Mouse (Mus musculus): ENCODE data around the gene Lsm3.
A peak's percentile ranks its signal among the peaks of the same experiment; 100 is the strongest.
"Not testable (repeated sequence)": the region's sequence is repeated elsewhere in the genome, so short reads cannot be mapped to it uniquely, and the experiment has no call there.

The Lsm3 gene

GRCm38 (mm10) chr6:91515545-91516449 is at the start of gene Lsm3, which contains the start of gene Xpc:
TSS of gene Lsm3 (plus strand) at chr6:91515928.
TSS of gene Xpc (minus strand) at chr6:91515888.
- DNase-seq (ENCODE audit: extremely low read depth, low read depth), result peak; percentile 88

- no peak for DNase-seq (ENCODE audit: extremely low read depth, low read depth)
These were observed 48.6 kb upstream of the Lsm3 start for GRCm38 (mm10) chr6:91467106-91467505.

- DNase-seq (ENCODE audit: extremely low read depth, low read depth), result no peak
These were observed 45.0 kb upstream of the Lsm3 start for GRCm38 (mm10) chr6:91470712-91471111.

GRCm38 (mm10) chr6:91471427-91471826 is 44.3 kb upstream of the Lsm3 start:
- not testable (repeated sequence) for DNase-seq (ENCODE audit: extremely low read depth, low read depth)

GRCm38 (mm10) chr6:91472319-91472718 is 43.4 kb upstream of the Lsm3 start:
- DNase-seq (ENCODE audit: extremely low read depth, low read depth), result peak; percentile 91

GRCm38 (mm10) chr6:91472868-91473804 is 42.6 kb upstream of the Lsm3 start, which contains the start of the genes Chchd4 and Tmem43:
TSS of gene Chchd4 (minus strand) at chr6:91473546.
TSS of gene Tmem43 (plus strand) at chr6:91473703.
- peak; percentile 99 for DNase-seq (ENCODE audit: extremely low read depth, low read depth)

- DNase-seq (ENCODE audit: extremely low read depth, low read depth), result peak; percentile 33
These were observed 41.8 kb upstream of the Lsm3 start for GRCm38 (mm10) chr6:91473805-91474440.

GRCm38 (mm10) chr6:91474441-91475190 is 41.1 kb upstream of the Lsm3 start:
- DNase-seq (ENCODE audit: extremely low read depth, low read depth), result no peak

- no peak for DNase-seq (ENCODE audit: extremely low read depth, low read depth)
These were observed 39.2 kb upstream of the Lsm3 start for GRCm38 (mm10) chr6:91476541-91476940.

- no peak for DNase-seq (ENCODE audit: extremely low read depth, low read depth)
These were observed 32.4 kb upstream of the Lsm3 start for GRCm38 (mm10) chr6:91483371-91483770.

GRCm38 (mm10) chr6:91486736-91487453 is 28.8 kb upstream of the Lsm3 start:
- no peak for DNase-seq (ENCODE audit: extremely low read depth, low read depth)

- DNase-seq (ENCODE audit: extremely low read depth, low read depth), result no peak
These were observed 27.1 kb upstream of the Lsm3 start for GRCm38 (mm10) chr6:91488496-91489212.

GRCm38 (mm10) chr6:91489872-91490271 is 25.9 kb upstream of the Lsm3 start:
- DNase-seq (ENCODE audit: extremely low read depth, low read depth), result no peak

GRCm38 (mm10) chr6:91491004-91491403 is 24.7 kb upstream of the Lsm3 start:
- DNase-seq (ENCODE audit: extremely low read depth, low read depth), result no peak

- no peak for DNase-seq (ENCODE audit: extremely low read depth, low read depth)
These were observed 22.7 kb upstream of the Lsm3 start for GRCm38 (mm10) chr6:91493053-91493452.

- DNase-seq (ENCODE audit: extremely low read depth, low read depth), result no peak
These were observed 21.2 kb upstream of the Lsm3 start for GRCm38 (mm10) chr6:91494526-91494925.

- DNase-seq (ENCODE audit: extremely low read depth, low read depth), result no peak
These were observed 12.4 kb upstream of the Lsm3 start for GRCm38 (mm10) chr6:91503302-91503701.

- no peak for DNase-seq (ENCODE audit: extremely low read depth, low read depth)
These were observed 9.7 kb upstream of the Lsm3 start for GRCm38 (mm10) chr6:91506036-91506435.

- no peak for DNase-seq (ENCODE audit: extremely low read depth, low read depth)
These were observed 7.7 kb upstream of the Lsm3 start for GRCm38 (mm10) chr6:91508041-91508440.

Data from MEL-GATA-1-ER (cell line).